23 mouse cellular contexts compared by ENCODE assay signal in genomic region chr15:5708454-5708853, GRCm38 (mm10).
"Had no signal": no experiment of that assay in that cellular context is flagged by ENCODE, and none has a peak within 500 bp of the region (broad histone marks: within the 10 kb centered on the region; RNA-seq: fewer than 3 reads in every experiment).

No protein-coding gene starts in this region.

- H3K27ac ChIP-seq: heart, adult 2 months; hindbrain, embryonic 13.5 days; hindbrain, embryonic 15.5 days; hindbrain, postnatal 0 days; kidney, embryonic 15.5 days; kidney, postnatal 0 days; limb, embryonic 13.5 days; limb, embryonic 15.5 days; liver, embryonic 12.5 days had no signal

- H3K9me3 ChIP-seq: hindbrain, embryonic 13.5 days; hindbrain, embryonic 15.5 days; kidney, embryonic 15.5 days; limb, embryonic 13.5 days; limb, embryonic 15.5 days; liver, embryonic 12.5 days had no signal

- H3K9ac ChIP-seq: heart, embryonic 12.5 days; hindbrain, embryonic 13.5 days; hindbrain, embryonic 15.5 days; kidney, embryonic 15.5 days; limb, embryonic 13.5 days; limb, embryonic 15.5 days; liver, embryonic 12.5 days had no signal

- H3K4me1 ChIP-seq: heart, embryonic 12.5 days; hindbrain, embryonic 13.5 days; hindbrain, embryonic 15.5 days; kidney, embryonic 15.5 days; limb, embryonic 13.5 days; limb, embryonic 15.5 days; liver, embryonic 12.5 days had no signal

- H3K4me2 ChIP-seq: heart, embryonic 12.5 days; hindbrain, embryonic 13.5 days; hindbrain, embryonic 15.5 days; kidney, embryonic 15.5 days; limb, embryonic 13.5 days; limb, embryonic 15.5 days; liver, embryonic 12.5 days had no signal

- DNase-seq: gastrocnemius, postnatal 14 days; gastrocnemius, postnatal 36 days; heart, adult 2 months; heart, postnatal 10 days; heart, postnatal 36 days; kidney, adult 11 months; kidney, adult 2 months; kidney, adult 9 months; kidney, postnatal 14 days; kidney, postnatal 36 days; layer of hippocampus, adult 9-11 months; layer of hippocampus, postnatal 36 days; left cerebral cortex, postnatal 4 days had no signal

- ATAC-seq: hindbrain, postnatal 0 days; intestine, embryonic 16.5 days; liver, embryonic 12.5 days had no signal

- H3K4me3 ChIP-seq: heart, adult 2 months; heart, embryonic 12.5 days; hindbrain, embryonic 13.5 days; hindbrain, embryonic 15.5 days; kidney, embryonic 15.5 days; limb, embryonic 13.5 days; limb, embryonic 15.5 days; liver, embryonic 12.5 days had no signal

- H3K27me3 ChIP-seq: heart, embryonic 12.5 days; hindbrain, embryonic 13.5 days; hindbrain, embryonic 15.5 days; kidney, embryonic 15.5 days; limb, embryonic 13.5 days; limb, embryonic 15.5 days; liver, embryonic 12.5 days had no signal

- H3K36me3 ChIP-seq: heart, embryonic 12.5 days; hindbrain, embryonic 13.5 days; hindbrain, embryonic 15.5 days; kidney, embryonic 15.5 days; limb, embryonic 13.5 days; limb, embryonic 15.5 days; liver, embryonic 12.5 days had no signal
